Mouse (Mus musculus) myocyte (in vitro differentiated cells): ENCODE data around the gene Prex1.

ENCODE experiments used
- MAX ChIP-seq: IDR thresholded peaks from one replicate; pipeline ENCODE4 v1.6.1; 2011; ENCODE audit warnings: low read depth, mild to moderate bottlenecking, control low read depth
- POLR2A ChIP-seq: IDR thresholded peaks from one replicate; pipeline ENCODE4 v1.6.1; 2011; ENCODE audit warnings: low read depth, mild to moderate bottlenecking, control low read depth, moderate library complexity; ENCODE audit not compliant: insufficient read length
- TCF3 ChIP-seq: IDR thresholded peaks from one replicate; pipeline ENCODE4 v1.6.1; 2011; ENCODE audit warnings: low read depth, control low read depth; ENCODE audit not compliant: insufficient read length

- TF ChIP-seq POLR2A, result no peak
- no peak for TF ChIP-seq MAX
- no peak for TF ChIP-seq TCF3
Measured at GRCm38 (mm10) chr2:166516818-166517353, 196.7 kb downstream of the Prex1 start.
